Mouse (Mus musculus): ENCODE results near the gene Neurog1. TPM values are rescaled to one million over a fixed set of nuclear protein-coding genes. Genes with fewer than 3 reads are reported as not detected.

The Neurog1 gene
- total and polyA plus RNA-seq, 2 experiments from 2014 or later, result not detected

DNA sequence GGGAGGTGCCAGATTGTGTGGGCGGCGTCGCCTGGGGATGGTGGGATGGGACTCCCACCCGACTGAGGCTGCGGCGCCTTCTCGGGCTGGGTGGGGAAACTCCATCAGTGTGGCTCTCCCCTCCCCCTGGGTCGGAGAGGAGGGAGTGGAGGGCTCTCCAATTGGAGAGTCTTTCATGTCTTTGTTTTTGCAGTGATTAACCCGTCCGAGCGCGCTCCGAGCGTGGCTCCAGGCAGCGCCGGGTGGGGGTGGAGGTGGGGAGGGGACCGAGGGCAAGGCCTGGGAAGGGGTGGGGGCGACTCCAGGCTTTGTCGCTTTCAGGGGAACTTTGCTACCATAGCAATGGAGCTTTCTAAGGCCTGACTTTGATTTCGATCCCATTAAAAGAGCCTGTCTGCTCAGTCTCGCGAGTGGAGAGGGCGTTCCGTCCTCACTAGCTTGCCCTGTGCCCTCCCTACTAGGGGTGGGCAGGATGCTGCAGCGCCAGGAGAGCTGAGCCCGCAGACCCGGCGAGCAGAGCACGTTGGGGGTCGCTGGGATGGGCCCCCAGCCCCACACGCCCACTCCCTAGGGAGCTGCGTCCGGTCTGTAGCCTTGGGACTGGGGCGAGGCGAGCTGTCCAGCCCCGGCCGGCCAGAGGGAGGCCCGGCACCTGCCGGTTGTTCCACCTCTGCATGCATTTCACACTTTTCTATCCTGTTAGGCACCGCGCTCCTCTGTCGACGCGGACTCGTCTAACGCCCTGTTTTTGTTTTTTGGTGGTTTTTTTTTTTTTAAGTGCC is 30.6 kb downstream of the Neurog1 start:
- Histone ChIP-seq H3K27me3 (ENCODE audit: insufficient read depth, low read length) (peaks cover 14% of the 10 kb centered on the region), H3K4me2 (ENCODE audit: low read depth) (peak overlapping the region; percentile 83), H3K4me1 (ENCODE audit: insufficient read depth) (peaks cover 6% of the 10 kb centered on the region), H3K4me3 (ENCODE audit: low read depth, low read length) (peak overlapping the region; percentile 42), H3K9ac (peak overlapping the region; percentile 58), H3K36me3 (ENCODE audit: insufficient read depth) (no peaks in the 10 kb centered on the region), H3K27ac (ENCODE audit: low read depth, low read length) (peak overlapping the region; percentile 50; the same call in 1 of the 2 replicates), H3K9me3 (ENCODE audit: low read length) (no peaks in the 10 kb centered on the region)
- no peak for TF ChIP-seq CTCF (IDR thresholded peaks at IDR 0.05; ENCODE audit: low read depth)
- peak; percentile 71 for DNase-seq
- peak; percentile 88 for ATAC-seq
- 2% methylated on average over 46 of the region's 46 CpGs for WGBS

DNA sequence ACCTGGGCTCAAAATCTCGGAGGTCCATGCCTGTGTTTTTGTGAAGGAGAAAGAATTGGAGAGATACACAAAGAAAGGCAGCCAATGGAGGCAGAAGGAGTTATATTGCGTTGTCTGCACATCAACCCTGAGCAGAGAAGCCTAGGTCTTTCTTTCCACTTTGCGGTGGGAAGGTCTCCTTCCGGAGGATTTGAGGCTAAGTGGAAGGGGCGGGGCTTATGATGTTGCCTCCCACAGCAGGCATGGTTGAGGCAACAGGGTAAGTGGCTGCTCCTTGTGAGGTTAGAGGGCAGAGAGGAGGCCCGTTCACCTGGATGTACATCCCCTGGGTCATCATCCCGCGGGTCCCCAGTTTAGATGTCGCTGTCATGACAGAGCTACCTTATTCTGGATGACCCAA is 32.7 kb downstream of the Neurog1 start:
- peaks cover 14% of the 10 kb centered on the region for H3K27me3 ChIP-seq (ENCODE audit: insufficient read depth, low read length)
- peaks cover 6% of the 10 kb centered on the region for H3K4me1 ChIP-seq (ENCODE audit: insufficient read depth)
- DNase-seq (no peak), ATAC-seq (no peak)
- no peaks in the 10 kb centered on the region for H3K9me3 ChIP-seq (ENCODE audit: low read length)
- H3K4me3 ChIP-seq (ENCODE audit: low read depth, low read length), result no peak overlapping the region
- no peak overlapping the region for H3K9ac ChIP-seq
- H3K4me2 ChIP-seq (ENCODE audit: low read depth), result no peak overlapping the region
- H3K36me3 ChIP-seq (ENCODE audit: insufficient read depth), result no peaks in the 10 kb centered on the region
- 74% methylated on average over 9 of the region's 9 CpGs for WGBS
- no peak for TF ChIP-seq CTCF (IDR thresholded peaks at IDR 0.05; ENCODE audit: low read depth)
- H3K27ac ChIP-seq (ENCODE audit: low read depth, low read length), result no peak overlapping the region

DNA sequence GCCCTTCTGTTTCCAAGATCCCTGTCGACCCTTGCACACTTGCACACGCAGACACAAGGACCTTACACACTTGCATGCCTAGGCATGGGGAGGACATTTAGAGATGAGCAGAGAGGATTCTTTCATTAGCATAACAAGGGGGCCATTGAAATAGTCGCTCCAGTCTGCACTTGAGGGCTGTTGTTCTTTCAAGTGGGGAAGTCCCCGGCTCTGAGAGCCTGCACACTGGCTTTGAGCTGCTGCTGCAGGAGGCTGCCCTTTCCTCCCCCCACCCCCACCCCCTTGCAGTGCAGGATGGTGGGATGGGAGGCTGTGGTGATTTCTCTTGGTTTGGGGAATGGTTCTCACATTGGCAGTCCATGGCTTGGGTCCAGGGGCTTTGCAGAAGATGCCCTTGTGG is 35.9 kb downstream of the Neurog1 start:
- no peak for DNase-seq
- Histone ChIP-seq H3K4me2 (ENCODE audit: low read depth) (no peak overlapping the region), H3K9ac (no peak overlapping the region), H3K4me1 (ENCODE audit: insufficient read depth) (no peaks in the 10 kb centered on the region), H3K4me3 (ENCODE audit: low read depth, low read length) (no peak overlapping the region), H3K9me3 (ENCODE audit: low read length) (no peaks in the 10 kb centered on the region), H3K36me3 (ENCODE audit: insufficient read depth) (no peaks in the 10 kb centered on the region), H3K27ac (ENCODE audit: low read depth, low read length) (no peak overlapping the region), H3K27me3 (ENCODE audit: insufficient read depth, low read length) (no peaks in the 10 kb centered on the region; the same call in 1 of the 2 replicates)
- no peak for ATAC-seq
- no peak for TF ChIP-seq CTCF (IDR thresholded peaks at IDR 0.05; ENCODE audit: low read depth)
- 18% methylated on average over 4 of the region's 4 CpGs for WGBS

DNA sequence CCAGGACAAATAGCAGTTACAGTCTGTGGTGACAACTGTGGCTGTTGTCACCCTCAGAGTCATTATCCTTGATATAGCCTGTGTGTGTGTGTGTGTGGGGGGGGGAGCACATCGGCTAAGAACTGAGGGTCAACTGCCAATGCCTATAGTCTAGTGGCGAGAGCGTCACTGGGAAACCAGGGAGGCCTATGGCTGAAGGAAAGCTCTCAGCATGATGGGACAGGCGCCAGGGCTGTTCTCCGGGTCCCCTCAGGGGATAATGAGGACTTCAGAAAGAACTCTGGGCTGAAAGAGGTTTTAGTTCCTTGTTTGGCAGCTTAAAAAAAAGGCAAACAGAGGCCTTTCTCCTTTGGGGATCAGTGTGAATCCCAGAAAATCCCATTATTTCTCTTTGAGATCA is 37.3 kb downstream of the Neurog1 start:
- H3K27ac ChIP-seq (ENCODE audit: low read depth, low read length), result no peak overlapping the region
- no peak overlapping the region for H3K4me3 ChIP-seq (ENCODE audit: low read depth, low read length)
- no peaks in the 10 kb centered on the region for H3K4me1 ChIP-seq (ENCODE audit: insufficient read depth)
- H3K4me2 ChIP-seq (ENCODE audit: low read depth), result no peak overlapping the region
- H3K9me3 ChIP-seq (ENCODE audit: low read length), result no peaks in the 10 kb centered on the region
- no peak overlapping the region for H3K9ac ChIP-seq
- peak; percentile 41 for DNase-seq
- no peaks in the 10 kb centered on the region; the same call in 1 of the 2 replicates for H3K27me3 ChIP-seq (ENCODE audit: insufficient read depth, low read length)
- ATAC-seq, result no peak; the same call in 1 of the 2 replicates
- 12% methylated on average over 5 of the region's 5 CpGs for WGBS
- TF ChIP-seq CTCF (IDR thresholded peaks at IDR 0.05; ENCODE audit: low read depth), result no peak
- no peaks in the 10 kb centered on the region for H3K36me3 ChIP-seq (ENCODE audit: insufficient read depth)

DNA sequence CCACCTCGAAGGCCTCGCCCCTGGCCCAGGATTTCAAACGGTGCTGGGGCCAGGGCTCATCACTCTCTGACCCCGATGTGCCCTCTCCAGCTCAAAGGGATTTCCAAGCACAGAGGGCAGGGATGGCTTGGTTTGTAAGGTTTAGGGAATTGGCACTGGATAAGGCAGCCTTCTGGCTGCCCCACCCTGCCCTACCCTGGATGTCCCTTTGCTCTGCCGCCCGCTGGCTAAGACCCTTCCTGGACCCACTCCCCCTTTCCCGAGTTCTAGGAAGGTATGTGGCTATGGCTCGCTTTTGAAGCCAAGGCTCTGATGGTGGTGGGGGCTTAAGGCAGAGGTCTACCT is 42.9 kb downstream of the Neurog1 start:
- peak; percentile 25; the same call in 1 of the 2 replicates for ATAC-seq
- H3K4me1 ChIP-seq (ENCODE audit: insufficient read depth), result 0 out of 2 replicates have a peak, but pooled peaks cover 5% of the 10 kb centered on the region
- no peak for DNase-seq
- peak overlapping the region; percentile 48 for H3K4me2 ChIP-seq (ENCODE audit: low read depth)
- no peak for TF ChIP-seq CTCF (IDR thresholded peaks at IDR 0.05; ENCODE audit: low read depth)
- 16% methylated on average over 8 of the region's 8 CpGs for WGBS
- no peaks in the 10 kb centered on the region for H3K36me3 ChIP-seq (ENCODE audit: insufficient read depth)
- H3K4me3 ChIP-seq (ENCODE audit: low read depth, low read length), result no peak overlapping the region
- H3K9ac ChIP-seq, result 0 out of 2 replicates have a peak overlapping the region, but pooled peaks have one; percentile 14
- H3K9me3 ChIP-seq (ENCODE audit: low read length), result no peaks in the 10 kb centered on the region
- no peaks in the 10 kb centered on the region for H3K27me3 ChIP-seq (ENCODE audit: insufficient read depth, low read length)
- no peak overlapping the region for H3K27ac ChIP-seq (ENCODE audit: low read depth, low read length)

DNA sequence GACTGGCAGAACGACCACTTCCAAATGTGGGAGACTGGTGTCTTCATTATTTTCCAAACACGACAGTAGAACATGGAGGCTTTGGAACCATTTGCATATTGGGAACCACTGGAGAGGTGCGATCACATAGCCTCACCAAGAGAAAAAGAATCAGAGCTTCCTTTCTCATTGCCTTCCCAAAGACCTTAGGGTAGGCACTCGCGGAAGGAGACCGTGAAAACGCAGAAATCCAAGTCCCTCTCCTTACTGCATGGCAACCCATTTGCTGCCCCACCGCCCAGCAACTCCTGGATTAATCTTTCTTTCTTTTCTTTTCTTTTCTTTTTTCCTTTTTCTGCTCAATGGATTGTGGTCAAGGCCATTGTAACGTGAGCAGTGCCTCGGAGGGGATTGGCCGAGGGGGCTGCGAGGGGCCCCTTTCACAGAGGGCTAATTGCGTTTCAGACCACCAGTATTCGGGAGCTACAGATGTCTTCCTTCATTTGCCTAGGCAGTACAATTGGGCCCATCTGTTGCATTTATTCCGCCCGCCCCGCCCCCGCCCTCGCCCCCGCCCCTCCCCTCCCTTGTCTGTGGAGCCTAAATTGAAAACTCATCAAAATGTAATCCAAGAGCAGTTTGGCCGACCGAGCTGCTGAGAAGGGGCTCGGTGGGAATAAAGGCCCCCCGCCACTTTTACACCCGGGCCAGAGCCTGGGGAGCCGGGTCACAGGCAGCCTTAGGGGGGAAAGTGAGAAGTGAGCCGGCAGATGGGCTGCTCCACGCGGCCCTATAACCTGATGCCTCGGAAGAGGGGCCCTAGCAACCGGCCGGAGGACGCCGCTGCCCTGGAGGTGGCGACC is 43.5 kb downstream of the Neurog1 start:
- 0 out of 2 replicates have a peak overlapping the region, but pooled peaks have one; percentile 14 for H3K9ac ChIP-seq
- H3K27me3 ChIP-seq (ENCODE audit: insufficient read depth, low read length), result no peaks in the 10 kb centered on the region
- TF ChIP-seq CTCF (IDR thresholded peaks at IDR 0.05; ENCODE audit: low read depth), result no peak
- ATAC-seq, result peak; percentile 45; the same call in 1 of the 2 replicates
- no peak overlapping the region for H3K27ac ChIP-seq (ENCODE audit: low read depth, low read length)
- no peak overlapping the region for H3K4me3 ChIP-seq (ENCODE audit: low read depth, low read length)
- WGBS, result 5% methylated on average over 35 of the region's 35 CpGs
- 0 out of 2 replicates have a peak, but pooled peaks cover 5% of the 10 kb centered on the region for H3K4me1 ChIP-seq (ENCODE audit: insufficient read depth)
- H3K36me3 ChIP-seq (ENCODE audit: insufficient read depth), result no peaks in the 10 kb centered on the region
- H3K4me2 ChIP-seq (ENCODE audit: low read depth), result peak overlapping the region; percentile 48
- H3K9me3 ChIP-seq (ENCODE audit: low read length), result no peaks in the 10 kb centered on the region
- DNase-seq, result peak; percentile 18

Other genes starting within 250 kb of the Neurog1 start
- gene H2afy, start 115.8 kb downstream of the Neurog1 start, total RNA-seq (2014; rRNA removed), result 151 and 181 TPM in 2 replicates
- gene H2afy, start 115.8 kb downstream of the Neurog1 start, polyA plus RNA-seq (2015; fragmentation: Nextera tagmentation; extraction: Ambion mirVana), result 169 and 171 TPM in 2 replicates
- gene Tifab, start 73.3 kb downstream of the Neurog1 start, total RNA-seq (2014; rRNA removed), result 0.05 and 0.92 TPM in 2 replicates
- 0.58 and 0.61 TPM in 2 replicates for gene Tifab, start 73.3 kb downstream of the Neurog1 start, polyA plus RNA-seq (2015; fragmentation: Nextera tagmentation; extraction: Ambion mirVana)
- 21.3 and 44.2 TPM in 2 replicates for gene Cxcl14, start 44.4 kb upstream of the Neurog1 start, total RNA-seq (2014; rRNA removed)
- gene Cxcl14, start 44.4 kb upstream of the Neurog1 start, polyA plus RNA-seq (2015; fragmentation: Nextera tagmentation; extraction: Ambion mirVana), result 37.2 and 37.6 TPM in 2 replicates
- gene Gm3045, start 174.4 kb upstream of the Neurog1 start, total RNA-seq (2014; rRNA removed), result not detected in 2 replicates
- gene Gm3045, start 174.4 kb upstream of the Neurog1 start, polyA plus RNA-seq (2015; fragmentation: Nextera tagmentation; extraction: Ambion mirVana), result not detected in 2 replicates
- not detected in 2 replicates for gene Slc25a48, start 186.2 kb upstream of the Neurog1 start, total RNA-seq (2014; rRNA removed)
- gene Slc25a48, start 186.2 kb upstream of the Neurog1 start, polyA plus RNA-seq (2015; fragmentation: Nextera tagmentation; extraction: Ambion mirVana), result 0.06 TPM in 1 of 2 replicates, not detected in the other
- gene Il9, start 230.1 kb upstream of the Neurog1 start, total RNA-seq (2014; rRNA removed), result not detected in 2 replicates
- not detected in 2 replicates for gene Il9, start 230.1 kb upstream of the Neurog1 start, polyA plus RNA-seq (2015; fragmentation: Nextera tagmentation; extraction: Ambion mirVana)

Data from forebrain, postnatal 0 days (tissue).